Mouse (Mus musculus): ENCODE measurements at regions not wholly inside any gene's neighbourhood (a gene's known extent, or its start where the extent isn't known, plus 50 kb on each side); places are given as distances from the start of the nearest gene placed in this dataset.
A peak's percentile ranks its signal among the peaks of the same experiment; 100 is the strongest.

GRCm38 (mm10) chr11:10798079-10798478 is 315.9 kb upstream of the Vwc2 start:
- no peaks in the 10 kb centered on the region for H3K4me1 ChIP-seq (ENCODE audit: insufficient read depth, low read length)
- no peak overlapping the region for H3K9ac ChIP-seq (replicated peaks; ENCODE audit: low read length)
- H3K27me3 ChIP-seq (ENCODE audit: insufficient read depth, low read length), result no peaks in the 10 kb centered on the region
- WGBS, result 64% methylated on average over 2 of the region's 2 CpGs
- no peak overlapping the region for H3K27ac ChIP-seq (ENCODE audit: low read length)
- no peaks in the 10 kb centered on the region for H3K9me3 ChIP-seq (ENCODE audit: low read length)
- ATAC-seq (ENCODE audit: low FRiP score, low TSS enrichment), result no peak
- H3K4me3 ChIP-seq (ENCODE audit: low read length), result no peak overlapping the region
- H3K36me3 ChIP-seq (ENCODE audit: insufficient read depth, low read length), result no peaks in the 10 kb centered on the region
- no peak overlapping the region for H3K4me2 ChIP-seq (replicated peaks; ENCODE audit: low read depth, low read length)

GRCm38 (mm10) chr11:10840191-10840590 is 273.8 kb upstream of the Vwc2 start:
- Histone ChIP-seq H3K4me1 (ENCODE audit: insufficient read depth, low read length) (no peaks in the 10 kb centered on the region), H3K36me3 (ENCODE audit: insufficient read depth, low read length) (no peaks in the 10 kb centered on the region), H3K9me3 (ENCODE audit: low read length) (no peaks in the 10 kb centered on the region), H3K27me3 (ENCODE audit: insufficient read depth, low read length) (no peaks in the 10 kb centered on the region), H3K4me2 (replicated peaks; ENCODE audit: low read depth, low read length) (no peak overlapping the region), H3K4me3 (ENCODE audit: low read length) (no peak overlapping the region), H3K27ac (ENCODE audit: low read length) (no peak overlapping the region), H3K9ac (replicated peaks; ENCODE audit: low read length) (no peak overlapping the region)
- no peak for ATAC-seq (ENCODE audit: low FRiP score, low TSS enrichment)
- WGBS, result 69% methylated on average over 3 of the region's 3 CpGs

- WGBS, result 76% methylated on average over 4 of the region's 4 CpGs
- no peaks in the 10 kb centered on the region for H3K36me3 ChIP-seq (ENCODE audit: insufficient read depth, low read length)
- ATAC-seq (ENCODE audit: low FRiP score, low TSS enrichment), result no peak
- H3K9ac ChIP-seq (replicated peaks; ENCODE audit: low read length), result no peak overlapping the region
- no peak overlapping the region for H3K4me3 ChIP-seq (ENCODE audit: low read length)
- no peaks in the 10 kb centered on the region for H3K27me3 ChIP-seq (ENCODE audit: insufficient read depth, low read length)
- no peak overlapping the region for H3K4me2 ChIP-seq (replicated peaks; ENCODE audit: low read depth, low read length)
- H3K4me1 ChIP-seq (ENCODE audit: insufficient read depth, low read length), result no peaks in the 10 kb centered on the region
- H3K9me3 ChIP-seq (ENCODE audit: low read length), result no peaks in the 10 kb centered on the region
- no peak overlapping the region for H3K27ac ChIP-seq (ENCODE audit: low read length)
Measured at GRCm38 (mm10) chr11:10841083-10841482, 272.9 kb upstream of the Vwc2 start.

- no peak overlapping the region for H3K27ac ChIP-seq (ENCODE audit: low read length)
- H3K4me1 ChIP-seq (ENCODE audit: insufficient read depth, low read length), result no peaks in the 10 kb centered on the region
- no peak overlapping the region for H3K9ac ChIP-seq (replicated peaks; ENCODE audit: low read length)
- no peak overlapping the region for H3K4me2 ChIP-seq (replicated peaks; ENCODE audit: low read depth, low read length)
- WGBS, result 70% methylated on average over 2 of the region's 2 CpGs
- H3K4me3 ChIP-seq (ENCODE audit: low read length), result no peak overlapping the region
- no peaks in the 10 kb centered on the region for H3K9me3 ChIP-seq (ENCODE audit: low read length)
- H3K36me3 ChIP-seq (ENCODE audit: insufficient read depth, low read length), result no peaks in the 10 kb centered on the region
- no peak for ATAC-seq (ENCODE audit: low FRiP score, low TSS enrichment)
- no peaks in the 10 kb centered on the region for H3K27me3 ChIP-seq (ENCODE audit: insufficient read depth, low read length)
Measured at GRCm38 (mm10) chr11:10872267-10872666, 241.8 kb upstream of the Vwc2 start.

GRCm38 (mm10) chr11:10893302-10893701 is 220.7 kb upstream of the Vwc2 start:
- Histone ChIP-seq H3K36me3 (ENCODE audit: insufficient read depth, low read length) (no peaks in the 10 kb centered on the region), H3K9me3 (ENCODE audit: low read length) (no peaks in the 10 kb centered on the region), H3K4me2 (replicated peaks; ENCODE audit: low read depth, low read length) (no peak overlapping the region), H3K4me3 (ENCODE audit: low read length) (no peak overlapping the region), H3K27ac (ENCODE audit: low read length) (no peak overlapping the region), H3K4me1 (ENCODE audit: insufficient read depth, low read length) (no peaks in the 10 kb centered on the region), H3K9ac (replicated peaks; ENCODE audit: low read length) (no peak overlapping the region), H3K27me3 (ENCODE audit: insufficient read depth, low read length) (no peaks in the 10 kb centered on the region)
- 24% methylated on average over 3 of the region's 3 CpGs for WGBS
- ATAC-seq (ENCODE audit: low FRiP score, low TSS enrichment), result peak; percentile 90

- Histone ChIP-seq H3K27ac (ENCODE audit: low read length) (no peak overlapping the region), H3K4me3 (ENCODE audit: low read length) (no peak overlapping the region), H3K9ac (replicated peaks; ENCODE audit: low read length) (no peak overlapping the region), H3K9me3 (ENCODE audit: low read length) (no peaks in the 10 kb centered on the region), H3K4me2 (replicated peaks; ENCODE audit: low read depth, low read length) (no peak overlapping the region), H3K27me3 (ENCODE audit: insufficient read depth, low read length) (no peaks in the 10 kb centered on the region), H3K36me3 (ENCODE audit: insufficient read depth, low read length) (no peaks in the 10 kb centered on the region), H3K4me1 (ENCODE audit: insufficient read depth, low read length) (no peaks in the 10 kb centered on the region)
- no peak for ATAC-seq (ENCODE audit: low FRiP score, low TSS enrichment)
- WGBS, result 66% methylated on average over 1 of the region's 1 CpGs
Measured at GRCm38 (mm10) chr11:10923998-10924397, 190.0 kb upstream of the Vwc2 start.

- Histone ChIP-seq H3K36me3 (ENCODE audit: insufficient read depth, low read length) (no peaks in the 10 kb centered on the region), H3K27me3 (ENCODE audit: insufficient read depth, low read length) (no peaks in the 10 kb centered on the region), H3K4me1 (ENCODE audit: insufficient read depth, low read length) (no peaks in the 10 kb centered on the region), H3K4me2 (replicated peaks; ENCODE audit: low read depth, low read length) (no peak overlapping the region), H3K27ac (ENCODE audit: low read length) (no peak overlapping the region), H3K4me3 (ENCODE audit: low read length) (no peak overlapping the region), H3K9me3 (ENCODE audit: low read length) (no peaks in the 10 kb centered on the region), H3K9ac (replicated peaks; ENCODE audit: low read length) (no peak overlapping the region)
- no peak for ATAC-seq (ENCODE audit: low FRiP score, low TSS enrichment)
- 84% methylated on average over 4 of the region's 4 CpGs for WGBS
Measured at GRCm38 (mm10) chr11:10952914-10953313, 161.1 kb upstream of the Vwc2 start.
